Mouse (Mus musculus): ENCODE results near the gene Lbhd2. TPM values are rescaled to one million over a fixed set of nuclear protein-coding genes. Genes with fewer than 3 reads are reported as not detected.

Lbhd2 gene
- total RNA-seq (2015; ENCODE audit: low replicate concordance) (not detected in 2 replicates), total RNA-seq (2017; ENCODE audit: low replicate concordance) (not detected in 2 replicates)

DNA sequence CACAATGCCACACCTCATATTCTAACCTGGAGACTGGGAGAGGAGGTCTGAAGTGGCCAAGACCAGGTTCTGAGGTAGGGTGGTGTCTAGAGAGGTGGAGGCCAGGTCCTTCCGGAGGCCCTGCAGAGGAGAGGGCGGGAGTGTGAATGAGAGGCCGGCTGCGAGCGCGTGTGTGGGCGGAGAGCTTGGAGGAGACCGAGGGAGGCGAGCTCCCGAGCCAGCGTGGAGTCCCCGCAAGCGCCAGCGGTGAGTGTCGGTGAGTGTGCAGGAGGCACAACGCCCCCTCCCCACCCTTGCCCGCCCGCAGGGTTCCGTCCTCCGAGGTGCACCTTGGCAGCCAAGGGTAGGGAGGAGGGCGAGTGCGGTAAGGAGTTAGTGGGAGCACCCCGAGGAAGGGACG lies at the start of gene Lbhd2:
TSS of gene Lbhd2 (plus strand) at position 188 of the 400 bp plus-strand sequence.
- ATAC-seq (replicated peaks; ENCODE audit: low FRiP score, poor library complexity, severe bottlenecking): no peak

DNA sequence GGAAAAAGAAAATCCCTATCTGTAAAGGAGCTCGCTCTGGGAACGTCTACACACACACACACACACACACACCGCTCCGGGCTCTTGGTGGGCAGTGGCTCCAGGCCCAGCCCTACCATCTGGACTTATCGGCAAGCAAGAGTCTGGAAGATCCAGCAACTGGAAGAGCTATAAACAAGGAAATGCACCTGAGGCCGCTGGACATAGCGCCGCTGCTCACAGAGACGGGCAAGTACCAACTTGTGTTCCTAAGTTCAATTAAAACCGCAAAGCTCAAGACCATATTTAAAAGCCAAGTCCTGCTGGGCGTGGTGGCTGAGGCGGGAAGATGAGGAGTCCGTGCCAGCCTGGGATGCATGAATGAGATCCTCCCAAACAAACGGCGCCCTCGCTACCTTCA lies 45.9 kb upstream of the Lbhd2 start:
- ATAC-seq (replicated peaks; ENCODE audit: low FRiP score, poor library complexity, severe bottlenecking): no peak

DNA sequence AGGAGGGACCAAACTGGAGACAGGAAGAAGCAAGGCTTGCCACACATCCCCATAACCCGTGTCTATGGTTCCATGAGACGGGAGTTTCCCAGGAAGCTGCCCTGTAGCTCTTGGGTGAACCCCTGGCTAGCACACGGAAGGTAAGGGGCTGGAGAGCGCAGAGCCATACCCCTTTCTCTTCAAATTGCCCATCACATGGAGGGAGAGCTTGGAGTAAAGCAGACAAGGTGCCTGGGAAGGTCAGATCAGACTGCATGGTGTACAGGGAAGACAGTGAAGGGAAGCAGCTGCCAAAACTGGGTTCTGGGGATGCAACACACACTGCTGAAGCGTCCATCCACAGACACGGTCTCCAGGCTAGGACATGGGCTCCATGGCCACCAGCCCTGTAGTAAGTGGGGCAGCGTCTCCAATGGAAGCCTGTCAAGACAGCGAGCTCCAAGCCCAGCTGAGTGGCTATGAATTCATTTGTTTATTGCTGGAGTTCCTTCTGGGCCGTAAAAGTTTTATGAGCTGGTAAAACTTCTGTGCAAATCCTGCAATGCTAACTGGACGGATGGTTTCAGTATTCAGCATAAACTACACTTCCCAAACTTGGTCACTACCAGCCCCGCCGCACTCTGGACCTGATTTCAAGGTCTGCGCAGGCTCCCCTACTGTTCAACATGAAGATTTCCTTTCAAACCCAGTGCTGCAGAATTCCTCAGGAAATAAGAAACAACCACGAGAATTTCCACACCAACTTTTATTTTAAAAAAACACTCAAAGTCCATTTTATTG lies 45.1 kb upstream of the Lbhd2 start:
- ATAC-seq (replicated peaks; ENCODE audit: low FRiP score, poor library complexity, severe bottlenecking): no peak

DNA sequence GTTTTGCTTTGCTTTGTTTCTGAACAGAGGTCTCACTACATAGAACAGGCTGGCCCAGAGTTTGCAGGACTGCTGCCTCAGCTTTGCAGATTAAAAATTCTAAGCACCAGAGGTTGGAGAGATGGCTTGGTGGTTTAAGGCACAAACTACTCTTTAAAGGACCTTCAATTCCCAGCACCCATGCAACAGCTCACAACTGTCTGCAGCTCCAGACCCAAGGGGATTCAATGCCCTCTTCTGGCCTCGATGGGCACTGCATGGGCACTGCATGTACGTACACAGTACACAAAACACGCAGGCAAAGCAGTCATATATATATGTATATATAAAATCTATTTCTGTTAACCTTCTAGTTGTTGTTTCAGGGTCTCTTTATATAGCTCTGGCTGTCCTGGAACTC lies 42.4 kb upstream of the Lbhd2 start:
- ATAC-seq (replicated peaks; ENCODE audit: low FRiP score, poor library complexity, severe bottlenecking): no peak

DNA sequence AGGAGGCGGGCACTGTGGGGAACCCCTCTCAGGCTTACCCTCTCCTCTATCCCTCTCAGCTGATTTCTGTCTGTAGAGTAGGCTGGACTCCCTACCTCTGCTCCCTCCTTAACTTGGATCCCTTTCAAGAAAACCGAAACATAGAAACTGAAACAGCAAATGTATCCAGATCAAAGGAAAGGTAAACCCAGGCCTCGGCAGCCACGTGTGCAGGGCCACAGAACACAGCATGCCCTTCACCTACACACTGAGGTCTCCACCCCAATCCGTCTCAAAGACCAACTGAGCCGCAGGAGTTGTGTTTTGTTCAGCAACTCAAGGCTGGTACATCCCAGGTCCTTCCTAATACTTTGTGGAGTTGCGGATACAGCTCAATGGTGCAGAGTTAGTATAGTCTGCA lies 39.5 kb upstream of the Lbhd2 start:
- ATAC-seq (replicated peaks; ENCODE audit: low FRiP score, poor library complexity, severe bottlenecking): no peak

DNA sequence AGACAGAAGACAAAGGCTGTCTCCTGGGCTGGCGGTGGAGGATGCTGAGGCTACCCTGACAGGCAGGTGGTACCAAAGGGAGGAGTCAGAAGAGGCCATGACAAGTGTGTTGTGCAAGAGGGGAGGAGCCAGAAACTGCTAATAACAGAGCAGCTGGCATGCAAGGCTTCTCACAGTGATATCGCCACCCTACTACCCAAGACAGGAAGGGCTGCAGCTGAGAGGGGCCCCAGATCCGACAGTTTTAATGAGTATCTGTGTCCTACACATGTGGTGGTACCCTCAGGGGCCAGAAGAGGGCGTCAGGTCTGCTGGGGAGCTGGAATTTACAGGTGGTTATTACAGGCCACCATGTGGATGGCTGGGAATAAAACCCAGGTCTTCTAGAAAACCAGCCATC lies 36.4 kb upstream of the Lbhd2 start:
- no peak for ATAC-seq (replicated peaks; ENCODE audit: low FRiP score, poor library complexity, severe bottlenecking)

DNA sequence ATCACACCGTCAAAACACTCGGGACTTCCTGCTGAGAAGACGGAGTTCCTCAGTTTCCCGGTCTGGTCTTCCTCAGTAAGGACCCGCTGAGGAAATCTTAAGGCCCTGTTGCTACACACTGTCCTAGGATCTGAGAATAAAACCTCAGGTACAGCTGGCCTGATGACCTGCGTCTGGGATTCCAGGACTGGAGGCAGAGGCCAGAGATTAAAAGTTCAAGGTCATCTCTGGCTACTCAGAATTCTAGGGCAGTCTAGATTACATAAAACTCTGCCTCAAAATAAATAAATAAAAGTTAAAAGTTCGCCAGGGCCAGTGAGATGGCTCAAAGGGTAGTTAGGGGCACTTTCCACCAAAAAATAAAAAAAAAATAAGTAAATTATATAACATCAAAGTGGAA lies 34.7 kb upstream of the Lbhd2 start:
- ATAC-seq (replicated peaks; ENCODE audit: low FRiP score, poor library complexity, severe bottlenecking): no peak

DNA sequence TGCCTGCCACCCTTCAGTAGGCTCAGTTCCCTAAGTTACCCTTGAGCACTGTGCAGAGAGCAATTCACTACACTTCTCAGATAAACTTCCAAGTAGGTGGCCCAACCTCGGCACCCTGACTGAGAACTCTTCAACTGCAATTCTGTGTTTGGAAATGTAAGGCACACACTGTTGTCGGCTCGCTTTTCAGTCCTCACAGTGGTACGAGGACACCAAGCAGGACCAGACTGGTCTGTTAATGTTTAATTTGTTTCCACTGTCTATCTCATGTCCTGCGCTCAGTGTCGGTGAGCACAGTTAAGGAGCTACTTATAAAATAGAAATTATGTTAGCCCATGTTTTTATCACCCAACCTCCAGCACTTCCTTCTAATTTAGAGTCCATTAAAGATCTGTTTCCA lies 33.2 kb upstream of the Lbhd2 start:
- no peak for ATAC-seq (replicated peaks; ENCODE audit: low FRiP score, poor library complexity, severe bottlenecking)

DNA sequence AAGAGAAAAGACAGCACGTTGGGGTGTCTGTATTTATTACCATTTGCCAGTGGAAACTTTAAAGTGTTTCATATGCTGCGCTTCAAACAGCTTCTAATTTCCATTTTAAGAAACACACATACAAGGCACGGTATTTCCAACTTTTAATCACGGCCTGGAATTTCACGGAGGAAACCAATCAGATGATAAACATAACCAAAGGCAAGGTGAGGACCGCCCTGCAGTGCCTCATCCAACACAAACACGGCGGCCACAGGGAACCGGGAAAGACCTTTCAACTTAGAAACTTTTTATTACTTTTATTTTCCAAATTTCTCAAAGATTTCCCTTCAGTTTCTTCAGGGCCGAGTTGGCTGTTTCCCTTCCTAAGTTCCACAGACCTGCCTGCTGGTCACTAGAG lies 31.9 kb upstream of the Lbhd2 start:
- ATAC-seq (replicated peaks; ENCODE audit: low FRiP score, poor library complexity, severe bottlenecking): no peak

DNA sequence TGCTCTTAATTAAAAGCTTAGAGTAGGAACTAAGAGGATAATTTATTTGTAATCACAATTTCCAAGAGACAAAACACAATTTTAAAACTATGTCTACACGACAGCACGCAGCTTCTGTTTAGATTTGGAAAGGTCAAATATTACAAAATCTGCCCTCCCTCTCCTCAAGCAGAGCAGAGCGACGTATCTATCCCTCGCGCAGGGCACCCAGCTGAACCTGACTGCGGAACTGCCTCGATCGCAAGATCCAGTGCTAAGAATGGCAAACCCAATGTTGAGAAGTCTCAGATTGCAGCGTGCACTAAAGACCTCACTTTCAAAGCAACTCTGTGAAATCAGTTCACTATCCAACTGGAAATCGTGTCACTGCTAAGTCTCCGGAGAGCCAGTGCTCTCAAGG lies 31.1 kb upstream of the Lbhd2 start:
- no peak for ATAC-seq (replicated peaks; ENCODE audit: low FRiP score, poor library complexity, severe bottlenecking)

DNA sequence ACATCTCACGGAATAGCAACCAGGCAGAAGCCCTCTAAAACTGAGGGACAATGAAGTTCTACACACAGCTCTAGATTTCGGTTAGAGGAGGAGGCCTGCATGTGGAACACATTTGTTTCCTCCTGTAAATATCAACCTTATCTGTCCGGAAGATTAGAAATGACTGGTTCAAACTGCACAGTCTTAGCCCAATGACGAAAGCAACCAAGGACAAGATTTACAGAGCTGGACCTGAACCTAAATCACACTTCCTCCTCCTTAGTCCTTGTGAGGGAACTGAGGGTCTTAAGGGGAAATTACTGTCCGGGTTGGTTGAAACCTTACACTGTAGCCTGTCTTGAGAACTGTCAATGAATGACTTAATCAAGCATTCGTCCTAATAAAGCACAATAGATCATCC lies 30.6 kb upstream of the Lbhd2 start:
- no peak for ATAC-seq (replicated peaks; ENCODE audit: low FRiP score, poor library complexity, severe bottlenecking)

DNA sequence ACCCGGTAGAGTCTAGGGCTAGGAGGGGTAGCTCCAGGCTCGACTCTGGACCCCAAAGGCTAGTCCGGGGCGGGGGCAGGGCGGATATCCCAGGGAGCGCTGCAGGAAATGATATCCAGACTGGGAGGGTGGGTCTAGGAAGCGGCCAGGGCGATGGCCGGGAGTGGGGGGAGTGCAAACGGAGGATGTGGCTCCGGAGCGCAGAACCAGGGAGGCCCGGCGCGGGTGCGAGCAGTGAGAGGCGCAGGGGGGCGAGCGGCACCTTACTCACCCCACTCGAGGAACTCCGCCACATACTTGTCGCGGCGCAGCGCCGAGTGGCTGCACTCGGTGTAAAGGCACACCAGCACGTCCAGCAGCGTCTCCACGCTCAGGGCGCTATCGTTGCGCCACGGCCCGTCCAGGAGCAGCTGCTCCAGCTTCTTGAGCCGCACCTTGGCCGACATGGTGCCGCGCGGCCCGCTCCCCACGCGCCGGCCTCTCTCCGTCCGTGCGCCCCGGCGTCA lies 29.7 kb upstream of the Lbhd2 start:
- ATAC-seq (replicated peaks; ENCODE audit: low FRiP score, poor library complexity, severe bottlenecking): 0 out of 2 replicates have a peak, but pooled peaks have one; percentile 10

DNA sequence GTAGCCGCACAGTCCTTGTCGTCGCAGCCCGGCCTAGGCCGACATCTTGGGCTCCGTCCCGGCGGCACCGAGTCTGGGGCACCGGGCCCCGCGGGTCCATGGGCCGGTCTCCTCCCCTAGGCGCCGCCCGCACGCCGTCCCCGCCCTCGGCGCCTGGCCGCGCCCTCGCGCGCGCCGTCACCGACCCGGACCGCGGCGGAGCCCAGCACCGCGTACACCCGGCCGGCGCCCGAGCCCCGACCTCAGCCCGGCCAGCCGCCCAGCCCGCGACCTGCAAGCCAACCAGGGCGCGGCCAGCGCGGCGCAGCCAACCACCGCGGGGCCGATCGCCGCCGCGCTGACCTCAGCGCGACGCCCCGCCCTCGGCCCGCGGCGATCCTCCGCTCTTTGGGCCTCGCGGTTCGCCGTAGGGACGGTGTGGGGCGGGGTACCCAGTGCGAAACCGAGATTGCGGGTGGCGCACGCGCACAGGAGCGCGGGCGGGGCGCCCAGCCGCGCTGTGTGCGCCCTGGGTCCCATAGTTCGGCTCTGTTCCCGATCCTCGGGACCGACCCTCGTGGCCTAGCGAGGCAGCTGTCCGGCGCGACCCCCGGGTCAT lies 29.1 kb upstream of the Lbhd2 start, which contains the start of gene Cdc42bpb:
TSS of gene Cdc42bpb (minus strand) at position 343 of the 598 bp plus-strand sequence.
- no peak for ATAC-seq (replicated peaks; ENCODE audit: low FRiP score, poor library complexity, severe bottlenecking)

DNA sequence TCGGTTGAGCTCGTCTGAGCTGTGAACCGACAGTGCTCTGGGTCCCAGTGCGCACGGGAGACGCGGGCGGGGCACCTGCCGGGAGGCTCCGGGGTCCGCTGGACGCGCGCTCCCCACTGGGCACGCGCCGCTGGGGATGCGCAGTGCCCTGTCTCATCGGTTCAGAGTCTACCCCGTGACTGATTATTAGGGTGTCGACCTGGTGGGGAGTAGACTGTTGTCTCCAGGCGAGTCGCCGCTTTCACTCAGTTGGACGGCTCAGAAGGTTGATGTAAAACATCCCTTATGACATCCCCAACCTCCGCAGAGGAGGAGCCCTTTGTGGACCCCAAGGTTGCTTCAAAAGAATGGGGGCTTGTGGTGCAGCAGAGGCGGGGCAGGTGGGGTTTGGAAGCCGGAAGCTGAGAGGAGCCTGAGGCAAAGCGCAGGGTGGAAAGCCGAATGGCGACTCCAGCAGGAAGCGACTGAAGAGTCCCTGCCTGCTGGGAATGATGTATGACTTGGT lies 28.6 kb upstream of the Lbhd2 start:
- no peak for ATAC-seq (replicated peaks; ENCODE audit: low FRiP score, poor library complexity, severe bottlenecking)

DNA sequence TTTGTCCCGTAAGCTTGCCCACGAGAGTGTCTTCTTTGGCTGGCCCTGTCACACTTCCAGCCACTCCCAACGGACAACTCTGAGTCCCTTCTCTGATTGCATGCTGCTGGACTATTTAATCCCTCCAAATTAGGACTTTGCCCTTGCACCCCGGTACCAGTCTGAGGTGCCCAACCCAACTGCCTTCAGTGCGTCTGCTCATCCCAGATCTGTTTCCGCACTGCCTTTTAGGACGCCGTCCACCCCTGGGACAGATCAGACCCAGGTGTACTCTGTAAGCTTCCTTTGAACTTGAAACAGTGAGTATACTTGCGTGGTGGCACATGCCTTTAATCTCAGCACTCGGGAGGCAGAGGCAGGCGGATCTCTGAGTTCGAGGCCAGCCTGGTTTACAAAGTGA lies 27.8 kb upstream of the Lbhd2 start:
- no peak for ATAC-seq (replicated peaks; ENCODE audit: low FRiP score, poor library complexity, severe bottlenecking)

DNA sequence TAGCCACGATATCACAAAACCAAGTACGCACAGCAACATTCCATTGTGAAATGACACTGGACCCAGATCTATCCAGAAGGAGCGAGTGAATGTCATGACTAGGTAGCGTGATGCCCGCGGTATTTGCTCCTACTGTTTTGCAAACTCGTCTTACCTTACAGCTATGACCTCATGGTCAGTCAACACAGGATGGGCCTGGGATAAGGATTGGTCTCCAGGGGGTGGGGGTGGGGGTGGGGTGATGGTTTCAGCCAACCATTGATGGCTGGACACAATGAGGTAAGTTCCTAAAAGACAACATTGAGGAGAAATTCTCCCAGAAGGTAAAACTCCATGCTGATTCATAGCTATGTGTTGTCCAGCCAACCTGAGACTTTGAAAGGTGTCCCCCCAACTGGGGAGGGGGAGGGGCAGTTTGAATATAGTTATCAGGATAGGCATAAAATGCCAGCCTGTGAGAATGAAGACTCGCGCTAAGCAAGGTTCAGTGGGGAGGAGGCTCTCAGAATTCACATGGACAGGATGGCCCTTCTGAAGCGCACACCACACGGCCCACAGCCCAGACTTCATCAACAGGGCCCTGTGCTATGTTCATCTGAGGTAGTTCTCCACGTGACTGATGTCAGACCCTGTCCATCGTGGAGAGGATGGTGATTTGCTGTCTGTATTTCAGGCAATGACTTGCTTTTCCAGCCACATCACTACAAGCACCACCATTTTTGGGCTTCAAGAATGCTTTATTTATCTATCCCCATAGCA lies 20.5 kb upstream of the Lbhd2 start:
- ATAC-seq (replicated peaks; ENCODE audit: low FRiP score, poor library complexity, severe bottlenecking): no peak

DNA sequence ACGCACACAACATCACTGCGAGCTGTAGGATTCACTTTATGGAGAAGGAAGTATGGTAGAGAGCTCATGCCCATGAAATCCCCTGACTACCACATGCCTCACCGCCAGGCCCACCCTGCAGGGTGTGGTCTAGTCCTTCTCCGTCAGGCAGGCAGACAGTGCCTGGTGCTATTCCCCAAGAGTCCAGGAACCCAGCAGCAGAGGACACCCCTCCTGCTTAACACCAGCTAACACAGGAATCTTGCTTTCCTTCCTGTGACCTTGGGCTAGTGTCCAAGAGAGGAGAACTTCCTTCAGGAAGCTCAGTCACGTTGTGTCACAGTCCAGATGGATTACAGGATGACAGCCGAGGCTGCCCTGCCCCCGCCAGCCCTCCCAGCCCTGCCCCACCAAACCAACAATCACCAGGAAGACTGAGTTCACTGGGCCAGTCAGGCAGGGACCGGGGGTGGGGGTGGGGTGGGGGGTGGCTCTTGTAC lies 19.9 kb upstream of the Lbhd2 start:
- ATAC-seq (replicated peaks; ENCODE audit: low FRiP score, poor library complexity, severe bottlenecking): no peak

DNA sequence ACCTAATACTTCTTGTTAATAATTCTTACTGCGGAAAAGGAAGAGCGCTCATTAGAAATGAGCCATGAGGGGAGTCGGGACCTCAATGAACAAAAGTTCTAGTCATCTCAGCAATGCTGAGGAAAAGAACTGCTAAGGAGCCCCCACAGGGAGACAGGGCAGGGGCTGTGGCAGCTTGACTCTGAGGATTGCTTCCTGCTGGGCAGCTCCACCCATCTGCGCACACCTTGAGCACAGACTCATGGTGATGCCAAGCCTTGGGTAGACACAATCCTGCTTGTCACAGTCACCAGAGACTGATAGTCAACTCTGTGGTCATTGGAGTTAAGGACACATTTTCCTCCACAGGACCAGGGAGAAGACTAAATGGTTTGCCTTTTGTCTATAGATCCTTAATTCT lies 19.5 kb upstream of the Lbhd2 start:
- no peak for ATAC-seq (replicated peaks; ENCODE audit: low FRiP score, poor library complexity, severe bottlenecking)

DNA sequence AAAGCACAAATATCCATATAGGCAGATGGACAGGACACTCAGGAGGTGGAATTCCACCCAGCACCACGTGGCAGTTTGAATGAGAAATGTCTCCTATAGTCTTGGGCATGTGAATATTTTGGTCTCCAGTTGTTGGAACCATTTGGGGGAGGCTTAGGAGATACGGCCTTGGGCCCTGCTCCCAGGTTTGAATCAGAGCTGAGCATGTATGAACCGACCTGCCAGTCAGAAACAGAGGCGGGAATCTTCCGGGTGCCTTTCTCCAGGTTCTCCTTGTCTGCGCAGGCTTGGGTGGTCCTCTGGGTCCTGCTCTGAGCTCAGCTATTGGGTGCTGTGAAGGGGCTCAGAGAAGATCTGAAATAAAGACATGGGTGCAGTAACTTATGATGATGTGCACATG lies 12.6 kb upstream of the Lbhd2 start:
- ATAC-seq (replicated peaks; ENCODE audit: low FRiP score, poor library complexity, severe bottlenecking): no peak

DNA sequence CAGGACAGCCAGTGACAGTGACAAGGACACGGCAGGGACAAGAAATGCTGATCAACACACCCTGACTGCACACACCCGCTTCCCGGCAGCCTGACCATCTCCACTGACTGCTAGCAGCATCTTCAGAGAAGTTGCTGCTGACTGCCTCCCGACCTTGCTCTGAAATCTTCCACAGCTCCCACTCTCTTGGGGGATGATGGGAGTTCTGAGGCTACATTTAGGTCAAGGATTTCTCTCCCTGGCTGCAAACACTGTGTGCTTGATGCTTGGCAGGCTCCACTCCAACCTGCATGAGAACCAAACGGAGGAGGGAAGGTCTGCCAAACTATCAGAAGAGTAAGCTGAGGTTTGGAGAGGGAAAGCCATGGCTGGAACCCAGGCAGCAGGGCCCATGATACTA lies 9.6 kb upstream of the Lbhd2 start:
- ATAC-seq (replicated peaks; ENCODE audit: low FRiP score, poor library complexity, severe bottlenecking): no peak

All from erythroid progenitor cell, adult 5-6 weeks (primary cell).